Mouse (Mus musculus): ENCODE data around the gene Otx1. TPM values are rescaled to one million over a fixed set of nuclear protein-coding genes. Genes with fewer than 3 reads are reported as not detected.

Gene Otx1
- polyA plus RNA-seq, 1 experiment from 2014 or later = not detected

- DNase-seq (ENCODE audit: low spot score) = peak; percentile 28
- Histone ChIP-seq H3K9ac (ENCODE audit: low read depth, low read length) (0 out of 2 replicates have a peak overlapping the region, but pooled peaks have one; percentile 4), H3K4me1 (replicated peaks; ENCODE audit: insufficient read depth, low read length) (peaks cover 26% of the 10 kb centered on the region; the same call in 1 of the 2 replicates), H3K9me3 (replicated peaks; ENCODE audit: low read length) (no peaks in the 10 kb centered on the region), H3K4me3 (replicated peaks; ENCODE audit: low read depth, low read length) (peak overlapping the region; percentile 44), H3K27me3 (ENCODE audit: insufficient read depth, low read length) (peaks cover 72% of the 10 kb centered on the region), H3K4me2 (ENCODE audit: low read length) (peak overlapping the region; percentile 85), H3K27ac (no peak overlapping the region), H3K36me3 (ENCODE audit: insufficient read depth, low read length) (no peaks in the 10 kb centered on the region)
- 1% methylated on average over 34 of the region's 59 CpGs for WGBS
- ATAC-seq (replicated peaks; ENCODE audit: low FRiP score, low read depth) = peak; percentile 52
- no peak for TF ChIP-seq CTCF (IDR thresholded peaks at IDR 0.05; ENCODE audit: low read depth)
Observed at GRCm38 (mm10) chr11:22001321-22002061, 1.2 kb downstream of the Otx1 start.

- Histone ChIP-seq H3K27me3 (ENCODE audit: insufficient read depth, low read length) (peaks cover 74% of the 10 kb centered on the region), H3K36me3 (ENCODE audit: insufficient read depth, low read length) (no peaks in the 10 kb centered on the region), H3K4me2 (ENCODE audit: low read length) (peak overlapping the region; percentile 85), H3K4me3 (replicated peaks; ENCODE audit: low read depth, low read length) (peak overlapping the region; percentile 44), H3K9ac (ENCODE audit: low read depth, low read length) (no peak overlapping the region), H3K27ac (no peak overlapping the region), H3K9me3 (replicated peaks; ENCODE audit: low read length) (no peaks in the 10 kb centered on the region), H3K4me1 (replicated peaks; ENCODE audit: insufficient read depth, low read length) (peaks cover 29% of the 10 kb centered on the region; the same call in 1 of the 2 replicates)
- TF ChIP-seq CTCF (IDR thresholded peaks at IDR 0.05; ENCODE audit: low read depth) = no peak
- ATAC-seq (replicated peaks; ENCODE audit: low FRiP score, low read depth) = no peak
- peak; percentile 10 for DNase-seq (ENCODE audit: low spot score)
- 6% methylated on average over 48 of the region's 48 CpGs for WGBS
Observed at GRCm38 (mm10) chr11:22000316-22001076, 2.2 kb downstream of the Otx1 start.

GRCm38 (mm10) chr11:21999396-22000315 is 3.0 kb downstream of the Otx1 start:
- 11% methylated on average over 31 of the region's 31 CpGs for WGBS
- H3K4me2 ChIP-seq (ENCODE audit: low read length) = no peak overlapping the region
- TF ChIP-seq CTCF (IDR thresholded peaks at IDR 0.05; ENCODE audit: low read depth) = no peak
- DNase-seq (ENCODE audit: low spot score) (peak; percentile 14), ATAC-seq (replicated peaks; ENCODE audit: low FRiP score, low read depth) (no peak)
- H3K9ac ChIP-seq (ENCODE audit: low read depth, low read length) = no peak overlapping the region
- H3K4me1 ChIP-seq (replicated peaks; ENCODE audit: insufficient read depth, low read length) = peaks cover 27% of the 10 kb centered on the region; the same call in 1 of the 2 replicates
- H3K4me3 ChIP-seq (replicated peaks; ENCODE audit: low read depth, low read length) = no peak overlapping the region
- H3K9me3 ChIP-seq (replicated peaks; ENCODE audit: low read length) = no peaks in the 10 kb centered on the region
- no peak overlapping the region for H3K27ac ChIP-seq
- H3K36me3 ChIP-seq (ENCODE audit: insufficient read depth, low read length) = no peaks in the 10 kb centered on the region
- H3K27me3 ChIP-seq (ENCODE audit: insufficient read depth, low read length) = peaks cover 74% of the 10 kb centered on the region

- ATAC-seq (replicated peaks; ENCODE audit: low FRiP score, low read depth) = no peak
- no peaks in the 10 kb centered on the region for H3K9me3 ChIP-seq (replicated peaks; ENCODE audit: low read length)
- H3K27me3 ChIP-seq (ENCODE audit: insufficient read depth, low read length) = peaks cover 81% of the 10 kb centered on the region
- peak; percentile 13 for DNase-seq (ENCODE audit: low spot score)
- no peak overlapping the region for H3K27ac ChIP-seq
- H3K9ac ChIP-seq (ENCODE audit: low read depth, low read length) = no peak overlapping the region
- 7% methylated on average over 32 of the region's 32 CpGs for WGBS
- H3K4me3 ChIP-seq (replicated peaks; ENCODE audit: low read depth, low read length) = no peak overlapping the region
- H3K36me3 ChIP-seq (ENCODE audit: insufficient read depth, low read length) = no peaks in the 10 kb centered on the region
- peak; percentile 30; the same call in 1 of the 2 replicates for TF ChIP-seq CTCF (IDR thresholded peaks at IDR 0.05; ENCODE audit: low read depth)
- H3K4me2 ChIP-seq (ENCODE audit: low read length) = no peak overlapping the region
- H3K4me1 ChIP-seq (replicated peaks; ENCODE audit: insufficient read depth, low read length) = peaks cover 25% of the 10 kb centered on the region; the same call in 1 of the 2 replicates
Observed at GRCm38 (mm10) chr11:21998141-21999047, 4.3 kb downstream of the Otx1 start.

DNA sequence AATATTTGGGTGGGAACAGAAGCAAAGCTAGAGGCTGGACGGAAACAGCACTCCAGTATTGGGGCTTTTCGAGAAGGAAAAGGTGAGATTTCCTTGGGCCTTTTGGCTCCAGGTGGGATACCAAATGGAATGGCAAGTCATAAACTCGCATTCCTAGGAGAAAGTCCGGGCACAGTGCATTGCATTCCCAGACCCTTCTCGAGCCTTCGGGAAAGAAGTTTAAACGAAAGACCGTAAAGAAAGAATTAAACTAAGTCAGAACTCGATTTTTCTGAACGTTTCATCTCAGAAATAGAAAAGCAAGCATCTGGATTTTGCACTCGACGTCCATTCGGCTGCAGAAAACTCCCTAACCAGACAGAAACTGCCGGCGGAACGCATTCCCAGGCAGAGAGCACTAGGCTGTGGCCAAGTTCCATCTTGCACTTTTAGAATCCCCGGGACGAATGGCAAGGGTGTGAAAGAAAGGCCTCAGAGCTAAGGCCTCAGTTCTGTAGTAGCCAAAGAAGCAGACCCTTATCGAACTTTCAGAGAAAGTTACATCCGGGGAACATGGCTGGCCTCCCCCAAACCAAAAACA is 5.0 kb downstream of the Otx1 start:
- ATAC-seq (replicated peaks; ENCODE audit: low FRiP score, low read depth) = no peak
- Histone ChIP-seq H3K9ac (ENCODE audit: low read depth, low read length) (no peak overlapping the region), H3K4me3 (replicated peaks; ENCODE audit: low read depth, low read length) (no peak overlapping the region), H3K27ac (no peak overlapping the region), H3K27me3 (ENCODE audit: insufficient read depth, low read length) (peaks cover 88% of the 10 kb centered on the region), H3K4me1 (replicated peaks; ENCODE audit: insufficient read depth, low read length) (peaks cover 25% of the 10 kb centered on the region; the same call in 1 of the 2 replicates), H3K9me3 (replicated peaks; ENCODE audit: low read length) (no peaks in the 10 kb centered on the region), H3K36me3 (ENCODE audit: insufficient read depth, low read length) (no peaks in the 10 kb centered on the region), H3K4me2 (ENCODE audit: low read length) (no peak overlapping the region)
- no peak for TF ChIP-seq CTCF (IDR thresholded peaks at IDR 0.05; ENCODE audit: low read depth)
- peak; percentile 19 for DNase-seq (ENCODE audit: low spot score)
- 2% methylated on average over 20 of the region's 20 CpGs for WGBS
